Mouse (Mus musculus) lung, embryonic 16.5 days (tissue): ENCODE data around the gene Hmga1. TPM values are rescaled to one million over a fixed set of nuclear protein-coding genes. Genes with fewer than 3 reads are reported as not detected.
A peak's percentile ranks its signal among the peaks of the same experiment; 100 is the strongest.

Experiments used
- ATAC-seq: fragments of 200-750 bp; cut with Nextera tagmentation; 2 replicates; pipeline ENCODE4 v1.8.0; 2017; ENCODE audit warnings: low read depth, mild to moderate bottlenecking, moderate library complexity
- H3K27ac ChIP-seq: fragments of 300-500 bp; sonication (generic); 2 replicates; pipeline ENCODE4 v1.5.1; 2014; ENCODE audit warnings: mild to moderate bottlenecking, control low read depth, low read length
- H3K27me3 ChIP-seq: fragments of 300-500 bp; sonication (generic); 2 replicates; pipeline ENCODE4 v1.6.1; 2014; ENCODE audit warnings: low read depth, low read length, mixed read lengths; ENCODE audit not compliant: control insufficient read depth, insufficient read depth
- H3K36me3 ChIP-seq: fragments of 300-500 bp; sonication (generic); 2 replicates; pipeline ENCODE4 v1.6.1; 2014; ENCODE audit warnings: low read length; ENCODE audit not compliant: control insufficient read depth, insufficient read depth
- H3K4me1 ChIP-seq: fragments of 300-500 bp; sonication (generic); replicated peaks from 2 replicates; pipeline ENCODE4 v1.6.1; 2014; ENCODE audit warnings: low read length, mixed read lengths; ENCODE audit not compliant: control insufficient read depth, insufficient read depth
- H3K4me2 ChIP-seq: fragments of 300-500 bp; sonication (generic); 2 replicates; pipeline ENCODE4 v1.6.1; 2014; ENCODE audit warnings: low read depth, low read length, control low read depth
- H3K4me3 ChIP-seq: fragments of 300-500 bp; sonication (generic); 2 replicates; pipeline ENCODE4 v1.5.1; 2014; ENCODE audit warnings: mild to moderate bottlenecking, low read length, control low read depth
- H3K9ac ChIP-seq: fragments of 300-500 bp; sonication (generic); 2 replicates; pipeline ENCODE4 v1.6.1; 2014; ENCODE audit warnings: low read length, control low read depth
- H3K9me3 ChIP-seq: fragments of 300-500 bp; sonication (generic); 2 replicates; pipeline ENCODE4 v1.6.1; 2016; ENCODE audit warnings: low read length; ENCODE audit not compliant: control insufficient read depth
- WGBS: fragments of 180-500 bp; shearing (Covaris S2); extraction: QIAGEN DNeasy Blood & Tissue Kit; methylation state at CpG from one replicate; pipeline ENCODE4 v1.1.7; 2014; 5-methylcytosine and 5-hydroxymethylcytosine counted together
- polyA plus RNA-seq: library from polyadenylated mRNA; unstranded; fragments of >200 nt; fragmentation: Nextera tagmentation; extraction: Ambion mirVana; gene quantifications from 2 replicates; pipeline ENCODE4 v1.2.1, GENCODE M21; 2015

Hmga1 gene
- polyA plus RNA-seq, 1 experiment from 2014 or later: 215 TPM

GRCm38 (mm10) chr17:27511865-27512618, 44.3 kb upstream of the Hmga1 start:
- under 1% methylated on average over 64 of the region's 64 CpGs for WGBS
- H3K27me3 ChIP-seq: peaks cover 69% of the 10 kb centered on the region
- peak overlapping the region; percentile 98 for H3K4me2 ChIP-seq
- no peak overlapping the region for H3K27ac ChIP-seq
- no peaks in the 10 kb centered on the region for H3K36me3 ChIP-seq
- peaks cover 13% of the 10 kb centered on the region for H3K4me1 ChIP-seq
- H3K9ac ChIP-seq: no peak overlapping the region
- H3K9me3 ChIP-seq: no peaks in the 10 kb centered on the region
- H3K4me3 ChIP-seq: peak overlapping the region; percentile 57
- ATAC-seq: no peak

- Histone ChIP-seq H3K27ac (no peak overlapping the region), H3K9me3 (no peaks in the 10 kb centered on the region), H3K4me1 (peaks cover 13% of the 10 kb centered on the region), H3K4me3 (peak overlapping the region; percentile 57), H3K27me3 (peaks cover 71% of the 10 kb centered on the region), H3K36me3 (no peaks in the 10 kb centered on the region), H3K4me2 (peak overlapping the region; percentile 98), H3K9ac (peak overlapping the region; percentile 38)
- under 1% methylated on average over 69 of the region's 78 CpGs for WGBS
- no peak for ATAC-seq
Measured at GRCm38 (mm10) chr17:27512619-27513161, 43.6 kb upstream of the Hmga1 start.

- ATAC-seq: no peak
- peak overlapping the region; percentile 38 for H3K9ac ChIP-seq
- peaks cover 70% of the 10 kb centered on the region for H3K27me3 ChIP-seq
- H3K4me3 ChIP-seq: peak overlapping the region; percentile 57
- H3K36me3 ChIP-seq: no peaks in the 10 kb centered on the region
- peaks cover 13% of the 10 kb centered on the region for H3K4me1 ChIP-seq
- H3K27ac ChIP-seq: no peak overlapping the region
- peak overlapping the region; percentile 98 for H3K4me2 ChIP-seq
- WGBS: 0% methylated on average over 53 of the region's 66 CpGs
- no peaks in the 10 kb centered on the region for H3K9me3 ChIP-seq
Measured at GRCm38 (mm10) chr17:27513279-27513915, 42.9 kb upstream of the Hmga1 start.

GRCm38 (mm10) chr17:27513916-27514762, 42.2 kb upstream of the Hmga1 start:
- Histone ChIP-seq H3K4me2 (no peak overlapping the region; the same call in 1 of the 2 replicates), H3K9me3 (no peaks in the 10 kb centered on the region), H3K9ac (no peak overlapping the region), H3K27me3 (peaks cover 70% of the 10 kb centered on the region), H3K4me1 (peaks cover 13% of the 10 kb centered on the region), H3K36me3 (no peaks in the 10 kb centered on the region), H3K4me3 (no peak overlapping the region), H3K27ac (no peak overlapping the region)
- 0 out of 2 replicates have a peak, but pooled peaks have one; percentile 29 for ATAC-seq
- WGBS: 31% methylated on average over 27 of the region's 27 CpGs

- H3K4me1 ChIP-seq: no peaks in the 10 kb centered on the region
- 16% methylated on average over 9 of the region's 9 CpGs for WGBS
- no peak overlapping the region for H3K4me2 ChIP-seq
- H3K27ac ChIP-seq: no peak overlapping the region
- H3K27me3 ChIP-seq: peaks cover 55% of the 10 kb centered on the region
- H3K36me3 ChIP-seq: no peaks in the 10 kb centered on the region
- 0 out of 2 replicates have a peak, but pooled peaks have one; percentile 10 for ATAC-seq
- H3K9me3 ChIP-seq: no peaks in the 10 kb centered on the region
- H3K9ac ChIP-seq: no peak overlapping the region
- no peak overlapping the region for H3K4me3 ChIP-seq
Measured at GRCm38 (mm10) chr17:27518296-27518695, 38.0 kb upstream of the Hmga1 start.

- H3K27me3 ChIP-seq: peaks cover 49% of the 10 kb centered on the region
- no peak for ATAC-seq
- WGBS: 37% methylated on average over 15 of the region's 15 CpGs
- no peak overlapping the region for H3K4me3 ChIP-seq
- H3K9me3 ChIP-seq: no peaks in the 10 kb centered on the region
- no peaks in the 10 kb centered on the region for H3K4me1 ChIP-seq
- no peaks in the 10 kb centered on the region for H3K36me3 ChIP-seq
- H3K9ac ChIP-seq: no peak overlapping the region
- no peak overlapping the region for H3K27ac ChIP-seq
- no peak overlapping the region for H3K4me2 ChIP-seq
Measured at GRCm38 (mm10) chr17:27518700-27519595, 37.3 kb upstream of the Hmga1 start.

- H3K4me3 ChIP-seq: no peak overlapping the region
- no peak overlapping the region for H3K27ac ChIP-seq
- WGBS: 1% methylated on average over 21 of the region's 27 CpGs
- ATAC-seq: no peak
- no peaks in the 10 kb centered on the region for H3K4me1 ChIP-seq
- H3K36me3 ChIP-seq: no peaks in the 10 kb centered on the region
- H3K9ac ChIP-seq: no peak overlapping the region
- peaks cover 33% of the 10 kb centered on the region for H3K27me3 ChIP-seq
- no peak overlapping the region for H3K4me2 ChIP-seq
- H3K9me3 ChIP-seq: no peaks in the 10 kb centered on the region
Measured at GRCm38 (mm10) chr17:27520557-27520956, 35.7 kb upstream of the Hmga1 start.

GRCm38 (mm10) chr17:27521303-27521702, 35.0 kb upstream of the Hmga1 start, which contains the start of gene Grm4:
Grm4 (minus strand) TSS chr17:27521403.
- Histone ChIP-seq H3K27me3 (peaks cover 33% of the 10 kb centered on the region), H3K4me2 (no peak within 1 kb of the TSS)
- 74% methylated on average over 5 of the region's 5 CpGs for WGBS

More at GRCm38 (mm10) chr17:27521303-27521702, 35.0 kb upstream of the Hmga1 start, which contains the start of gene Grm4:
- Histone ChIP-seq H3K9ac (no peak within 1 kb of the TSS), H3K4me3 (no peak within 1 kb of the TSS), H3K27ac (no peak within 1 kb of the TSS), H3K36me3 (no peaks in the 10 kb centered on the region), H3K9me3 (no peaks in the 10 kb centered on the region), H3K4me1 (no peaks in the 10 kb centered on the region)
- no peak for ATAC-seq
